Mouse (Mus musculus) spleen, postnatal 10 days (tissue): ENCODE measurements around the gene Actr8.
A peak's percentile ranks its signal among the peaks of the same experiment; 100 is the strongest.

ENCODE experiments used
- DNase-seq, 2 experiments: peaks; one replicate each; pipeline ENCODE4 v3.0.0; 2021 to 2022; ENCODE audit warnings: low spot score in 2 of 2

Actr8 gene

GRCm38 (mm10) chr14:29996000-29996751, 18.0 kb downstream of the Actr8 start:
- DNase-seq: no peak

DNA sequence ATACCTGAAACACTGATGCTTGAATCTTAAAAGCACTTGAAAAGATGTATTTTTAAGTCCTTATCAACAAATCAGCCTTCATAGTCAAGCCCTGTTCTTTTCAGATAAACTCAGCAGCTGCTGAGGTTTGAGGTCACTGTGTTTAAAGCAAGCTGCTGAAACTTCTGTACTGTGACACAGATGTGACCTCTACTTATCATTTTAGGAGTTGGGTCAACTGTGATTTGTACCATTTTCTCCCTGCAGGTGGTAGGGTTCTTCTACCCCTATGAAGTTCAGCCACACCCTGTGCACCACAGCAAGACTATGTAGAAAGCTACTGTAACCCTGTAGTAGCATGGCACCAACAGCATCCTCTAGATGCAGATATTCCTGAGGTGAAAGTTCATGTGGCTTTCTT, 19.2 kb downstream of the Actr8 start:
- no peak for DNase-seq

GRCm38 (mm10) chr14:29998747-29999474, 20.8 kb downstream of the Actr8 start:
- no peak for DNase-seq

- no peak for DNase-seq
Measured at GRCm38 (mm10) chr14:29999475-29999811, 21.3 kb downstream of the Actr8 start.

GRCm38 (mm10) chr14:30008733-30009575, 30.8 kb downstream of the Actr8 start, which contains the start of the genes Il17rb and Chdh:
Il17rb (minus strand) TSS chr14:30008896.
Chdh (plus strand) TSS chr14:30009023.
- DNase-seq: peak in 1 of 2 experiments; percentile 30

DNA sequence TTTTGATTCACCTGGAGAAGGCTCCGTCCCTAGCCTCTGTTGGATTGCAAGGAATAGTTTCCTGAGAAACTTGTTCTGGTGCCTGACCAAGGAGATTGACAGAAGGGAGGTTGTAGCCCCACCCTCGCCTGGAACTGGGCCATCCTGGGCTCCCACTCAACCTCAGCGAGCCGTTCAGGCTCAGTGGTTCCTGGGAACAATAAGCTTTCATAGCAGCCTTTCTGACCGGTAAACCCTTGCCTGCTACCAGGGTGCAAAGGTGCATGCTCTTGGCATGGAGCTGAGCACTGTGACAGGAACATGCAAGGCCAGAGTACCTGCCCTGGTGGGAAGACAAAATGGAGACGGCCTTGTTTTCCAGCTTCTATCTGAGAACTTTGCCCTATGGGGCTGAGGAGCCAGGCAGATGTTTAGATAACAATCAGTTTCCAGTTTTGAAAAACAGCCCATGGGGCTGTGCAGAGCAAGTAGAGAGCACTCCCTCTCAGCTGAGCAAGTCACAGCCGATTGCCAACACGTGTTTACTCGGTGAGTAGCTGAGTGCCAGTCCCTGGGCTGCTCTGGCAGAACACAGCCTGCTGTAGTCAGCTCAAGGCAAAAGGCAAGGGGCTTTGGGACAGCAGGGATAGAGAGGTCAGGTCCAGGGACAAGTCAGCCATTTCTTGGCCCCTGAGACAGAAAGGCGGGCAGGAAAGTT, 31.9 kb downstream of the Actr8 start:
- DNase-seq: no peak

- no peak for DNase-seq
Measured at GRCm38 (mm10) chr14:30011886-30012560, 33.9 kb downstream of the Actr8 start.

DNA sequence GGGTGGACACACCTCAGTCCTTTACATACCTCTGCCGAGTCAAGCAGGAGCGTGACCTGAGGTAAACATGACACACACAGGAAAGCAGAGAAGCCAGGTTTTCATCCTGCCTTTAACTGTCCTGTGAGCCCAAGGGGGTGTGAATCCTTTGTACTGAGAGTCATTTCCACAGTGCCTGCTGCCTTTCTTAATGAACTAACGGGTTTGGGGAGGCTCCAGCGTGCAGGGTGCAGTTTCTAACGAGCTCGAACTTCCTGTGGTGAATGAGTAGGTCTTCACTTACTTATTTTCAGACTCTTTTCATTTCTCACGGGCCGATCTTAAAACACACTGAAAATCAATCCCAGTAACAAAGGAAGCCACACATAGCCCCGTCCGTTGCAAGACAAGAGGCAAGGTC, 36.4 kb downstream of the Actr8 start:
- DNase-seq: no peak

DNA sequence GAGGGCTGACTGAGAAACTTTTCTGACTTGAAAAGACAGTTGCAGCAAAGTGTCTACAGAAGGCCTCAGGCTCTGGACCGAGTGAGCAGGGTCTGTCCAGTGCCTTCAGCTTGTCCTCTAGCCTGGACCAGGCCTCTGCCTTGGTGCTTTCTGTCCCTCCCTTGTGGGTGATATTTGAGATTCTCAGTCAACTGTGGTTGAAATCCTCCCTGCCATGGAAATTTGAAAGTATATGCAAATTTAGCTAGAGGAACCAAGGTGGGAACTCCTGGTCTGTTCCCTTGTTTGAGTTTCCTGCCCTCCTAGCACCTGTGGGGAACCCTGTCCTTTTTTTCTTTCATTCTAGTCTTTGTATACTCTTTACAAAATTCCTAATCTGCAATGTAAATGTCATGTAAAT, 36.9 kb downstream of the Actr8 start:
- no peak for DNase-seq

GRCm38 (mm10) chr14:30016666-30017065, 38.5 kb downstream of the Actr8 start:
- no peak for DNase-seq

DNA sequence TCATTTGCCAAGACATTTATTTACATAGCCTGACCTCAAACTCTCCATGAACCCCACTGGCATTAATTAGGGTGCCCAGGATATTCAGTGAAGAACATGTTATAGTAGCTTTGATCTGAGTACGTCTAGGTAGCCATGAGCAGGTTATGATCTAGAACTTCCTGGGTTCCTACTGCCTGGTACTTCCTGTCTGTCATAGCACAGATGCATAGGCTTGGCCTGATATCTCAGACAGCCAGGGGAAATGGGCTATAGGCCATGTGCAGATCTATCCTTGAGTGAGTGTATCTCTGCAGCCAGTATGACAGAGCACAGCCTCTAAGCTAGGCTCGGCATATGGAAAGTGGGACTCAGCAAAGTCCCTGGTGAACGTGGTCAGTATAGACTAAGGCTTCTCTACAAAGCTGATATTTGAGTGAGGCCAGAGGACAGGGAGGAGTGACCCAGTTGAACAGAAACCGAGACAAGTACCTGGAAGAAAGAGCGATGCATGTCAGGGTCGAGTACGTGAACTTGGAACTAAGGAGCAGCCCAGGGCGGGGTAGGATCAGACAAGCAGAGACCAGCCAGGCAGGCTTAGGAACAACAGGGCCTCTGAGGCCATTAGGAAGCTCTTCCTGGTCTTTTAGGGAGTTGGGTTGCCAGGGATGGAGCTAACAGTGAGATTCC, 39.8 kb downstream of the Actr8 start:
- no peak for DNase-seq

DNA sequence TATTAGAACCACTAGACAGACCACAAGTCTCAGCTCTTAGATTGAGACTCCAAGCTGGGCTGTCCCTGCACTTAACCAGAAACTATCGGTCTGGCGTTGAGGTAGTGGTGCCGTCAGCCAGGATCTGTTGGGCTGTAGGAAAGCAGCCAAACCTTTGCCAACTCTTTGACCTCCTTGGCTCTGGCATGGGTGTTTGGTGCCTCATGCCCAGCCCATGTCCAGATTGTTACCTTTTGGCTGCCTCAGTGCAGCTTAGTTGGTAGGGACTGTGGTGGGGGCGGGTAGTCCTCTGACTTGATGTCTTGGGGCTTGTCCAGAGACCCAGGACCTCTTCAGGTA, 40.3 kb downstream of the Actr8 start:
- DNase-seq: no peak

DNA sequence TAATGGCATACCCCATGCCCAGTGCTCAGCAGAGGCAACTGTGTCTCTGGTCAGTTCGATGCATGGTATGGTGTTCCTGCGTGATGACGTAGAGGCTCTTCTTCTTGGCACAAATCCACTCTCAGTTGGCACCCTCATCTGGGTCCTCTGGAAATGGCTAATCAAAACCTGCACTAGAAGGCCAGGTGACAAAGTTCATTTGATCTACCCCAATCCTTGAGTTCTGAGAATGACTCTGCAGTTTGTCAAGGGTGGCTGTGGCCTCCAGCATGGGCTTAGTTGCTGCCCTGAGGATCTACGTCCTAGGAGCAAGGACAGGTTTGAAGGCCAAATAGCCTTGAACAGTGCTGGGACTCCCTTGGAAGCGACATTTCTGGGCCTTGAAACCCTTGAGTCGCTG, 40.7 kb downstream of the Actr8 start:
- no peak for DNase-seq

GRCm38 (mm10) chr14:30019375-30019774, 41.2 kb downstream of the Actr8 start:
- no peak for DNase-seq

- DNase-seq: no peak
Measured at GRCm38 (mm10) chr14:30019792-30020575, 41.8 kb downstream of the Actr8 start.

GRCm38 (mm10) chr14:30022471-30022870, 44.3 kb downstream of the Actr8 start:
- DNase-seq: no peak

DNA sequence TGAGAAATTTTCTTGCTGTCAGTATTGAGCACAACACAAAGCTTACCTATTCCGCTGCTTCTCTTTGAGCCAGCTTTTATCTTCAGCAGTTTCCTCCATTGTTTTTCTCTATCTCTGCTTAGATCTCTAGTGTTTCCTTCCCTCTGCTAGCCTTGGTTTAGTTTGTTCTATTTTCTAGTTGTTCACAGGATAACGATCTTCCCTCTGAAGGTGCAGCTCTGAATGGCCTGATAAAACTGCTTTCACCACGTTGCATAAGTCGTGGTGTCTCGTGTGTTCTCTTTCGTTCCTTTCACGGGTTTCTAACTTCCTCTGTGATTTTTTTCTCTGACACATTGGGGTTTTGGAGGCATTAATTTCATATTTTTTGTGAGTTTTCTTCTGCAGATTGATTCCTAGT, 46.2 kb downstream of the Actr8 start:
- DNase-seq: no peak

DNA sequence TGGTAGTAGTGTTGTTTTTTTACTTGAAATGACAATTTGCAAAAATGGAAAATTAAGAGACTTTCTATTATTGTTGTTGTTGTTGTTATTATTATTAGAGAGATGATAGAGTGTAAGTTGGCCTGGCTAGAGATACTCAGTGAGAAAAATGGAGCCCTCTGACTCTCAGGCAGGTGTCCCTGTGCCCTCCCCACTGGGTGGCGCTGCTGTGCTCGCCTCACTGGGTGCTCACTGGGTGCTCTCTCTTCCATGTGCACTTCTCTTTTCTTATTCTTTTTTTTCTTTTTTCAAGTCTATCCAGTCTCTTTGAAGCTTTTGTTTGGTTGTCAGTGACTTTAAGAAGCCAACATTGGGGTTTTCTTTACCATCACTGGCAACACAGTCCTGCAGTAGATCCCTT, 49.2 kb downstream of the Actr8 start:
- DNase-seq: peak in 1 of 2 experiments; percentile 80

DNA sequence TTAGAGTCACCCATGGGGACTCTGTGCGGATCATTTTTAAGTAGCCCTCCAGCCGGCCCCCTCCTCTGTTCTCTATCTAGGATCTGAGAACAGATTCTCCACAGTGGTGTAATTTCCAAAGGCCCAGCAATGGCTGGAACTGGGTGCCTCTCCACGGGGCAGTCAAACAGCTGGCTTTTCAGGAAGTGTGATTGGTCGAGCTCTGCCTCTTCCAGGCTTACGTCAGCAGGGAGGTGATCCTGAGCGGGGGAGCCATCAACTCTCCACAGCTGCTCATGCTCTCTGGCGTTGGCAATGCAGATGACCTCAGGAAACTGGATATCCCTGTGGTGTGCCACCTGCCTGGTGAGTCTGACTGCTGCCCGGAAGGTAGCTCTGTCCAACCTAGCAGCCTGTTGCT, 55.3 kb downstream of the Actr8 start:
- DNase-seq: no peak

DNA sequence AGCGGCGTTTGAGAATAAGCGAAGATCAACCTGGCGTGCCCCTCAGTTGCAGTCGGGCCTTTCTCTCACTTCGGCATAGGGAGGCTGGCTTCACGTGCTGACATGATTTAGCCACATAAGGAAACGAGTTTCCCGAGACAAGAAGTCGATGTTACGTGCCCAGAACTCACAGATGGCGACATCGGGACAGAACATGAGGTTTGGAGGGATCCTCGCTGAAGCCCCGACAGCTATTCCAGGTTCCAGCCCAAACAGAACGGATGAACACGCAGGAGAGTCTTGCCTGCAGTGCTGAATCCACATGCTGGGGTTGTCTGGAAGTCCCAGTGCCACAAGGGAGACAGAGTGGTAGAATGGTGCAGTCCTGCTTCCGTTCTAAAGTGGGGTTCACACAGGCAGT, 60.3 kb downstream of the Actr8 start:
- no peak for DNase-seq
